Mouse (Mus musculus) CH12.LX (cell line): Measurements from ENCODE around the gene Hrh2.

Source experiments
- CTCF ChIP-seq, 2 experiments: IDR thresholded peaks in 1 of 2; conservative IDR thresholded peaks in 1 of 2; 2 replicates each; pipeline ENCODE4 v1.5.1; 2011 to 2012; ENCODE audit warnings: low read depth in 2 of 2, low read length in 2 of 2, improper control_type of control experiment in 1 of 2, inconsistent platforms in 1 of 2, mild to moderate bottlenecking in 1 of 2, moderate library complexity in 1 of 2
- EP300 ChIP-seq: IDR thresholded peaks from 2 replicates; pipeline ENCODE4 v1.6.1; 2011; ENCODE audit warnings: low read length, improper control_type of control experiment
- GABPA ChIP-seq: IDR thresholded peaks from 2 replicates; pipeline ENCODE4 v1.6.1; 2012; ENCODE audit warnings: low read depth, low read length, improper control_type of control experiment, inconsistent platforms; ENCODE audit not compliant: insufficient replicate concordance
- HCFC1 ChIP-seq: IDR thresholded peaks from 2 replicates; pipeline ENCODE4 v1.6.1; 2012; ENCODE audit warnings: low read depth, mild to moderate bottlenecking, inconsistent platforms, low read length, improper control_type of control experiment
- MAZ ChIP-seq: IDR thresholded peaks from 2 replicates; pipeline ENCODE4 v1.6.1; 2012; ENCODE audit warnings: low read depth, mild to moderate bottlenecking, inconsistent platforms, low read length, improper control_type of control experiment, moderate library complexity
- POLR2A ChIP-seq: IDR thresholded peaks from 2 replicates; pipeline ENCODE4 v1.6.1; 2011; ENCODE audit warnings: low read depth, mild to moderate bottlenecking, improper control_type of control experiment, low read length
- POLR2AphosphoS2 ChIP-seq: IDR thresholded peaks from 2 replicates; pipeline ENCODE4 v1.6.1; 2011; ENCODE audit warnings: low read depth, low read length, improper control_type of control experiment
- SIN3A ChIP-seq: IDR thresholded peaks from 2 replicates; pipeline ENCODE4 v1.6.1; 2012; ENCODE audit warnings: low read length, improper control_type of control experiment, inconsistent platforms
- UBTF ChIP-seq: IDR thresholded peaks from 2 replicates; pipeline ENCODE4 v1.6.1; 2012; ENCODE audit warnings: low read depth, mild to moderate bottlenecking, inconsistent platforms, low read length, improper control_type of control experiment, moderate library complexity
- ZC3H11A ChIP-seq: IDR thresholded peaks from 2 replicates; pipeline ENCODE4 v1.6.1; 2012; ENCODE audit warnings: low read depth, mild to moderate bottlenecking, inconsistent platforms, low read length, improper control_type of control experiment

DNA sequence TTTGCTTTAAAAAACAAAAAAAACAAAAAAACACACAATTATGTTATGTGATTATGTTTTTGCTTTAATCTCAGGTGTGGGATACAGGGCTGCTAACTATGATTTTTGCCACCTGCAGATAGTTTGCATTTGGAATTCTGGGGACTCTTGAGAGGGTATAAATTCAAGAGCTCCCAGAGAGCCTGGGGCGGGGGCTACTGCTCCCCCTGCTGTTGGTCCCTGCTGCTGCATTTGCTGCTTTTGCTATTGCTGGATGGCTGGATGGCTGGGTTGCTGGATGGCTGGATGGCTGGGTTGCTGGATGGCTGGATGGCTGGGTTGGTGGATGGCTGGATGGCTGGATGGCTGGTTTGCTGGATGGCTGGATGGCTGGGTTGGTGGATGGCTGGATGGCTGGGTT, 44.6 kb upstream of the Hrh2 start:
- TF ChIP-seq CTCF (conservative IDR thresholded peaks at IDR 0.05 in 1 of 2, IDR thresholded peaks at IDR 0.05 in 1 of 2; ENCODE audit: low read depth in 2 of 2, low read length in 2 of 2), result peak in 1 of 2 experiments; percentile 60; a peak in 3 of 4 replicates
- TF ChIP-seq ZC3H11A, result no peak
- TF ChIP-seq HCFC1, result no peak
- TF ChIP-seq GABPA, result no peak
- no peak for TF ChIP-seq POLR2A
- TF ChIP-seq EP300, result no peak
- TF ChIP-seq MAZ, result no peak
- no peak for TF ChIP-seq SIN3A
- TF ChIP-seq POLR2AphosphoS2, result no peak
- TF ChIP-seq UBTF, result no peak
